ENCODE assay signal across 14 mouse cellular contexts in genomic region chr7:66724954-66725353, GRCm38 (mm10). TPM values are rescaled to one million over a fixed set of nuclear protein-coding genes. Genes with fewer than 3 reads are reported as not detected.
A peak's percentile ranks its signal among the peaks of the same experiment; 100 is the strongest.
DNase-seq lines count a peak whose midpoint lies in the region.
"Had no signal": no experiment of that assay in that cellular context is flagged by ENCODE, and none has a peak within 500 bp of the region (broad histone marks: within the 10 kb centered on the region; RNA-seq: fewer than 3 reads in every experiment).

No protein-coding gene starts in this region.

- DNase-seq in thymus, postnatal 0 days (ENCODE audit: low spot score): peak; percentile 49
- no peak for DNase-seq in thymus, postnatal 4 days
- peak; percentile 37 for DNase-seq in CD4-positive helper T cell, adult 2 months (ENCODE audit: low read depth, low spot score)
- peak; percentile 58 for DNase-seq in T-cell, adult 2 months (ENCODE audit: low spot score)
- DNase-seq in naive thymus-derived CD4-positive, alpha-beta T cell, adult 2 months (ENCODE audit: low read depth): peak; percentile 45
- no peak for DNase-seq in frontal cortex, postnatal 14 days (ENCODE audit: low spot score in 2 of 2)
- DNase-seq in lung, postnatal 25 days (ENCODE audit: low spot score): no peak
- DNase-seq: adrenal gland, postnatal 10 days; cerebellum, adult 11 months; cerebellum, adult 8-10 months; cerebellum, postnatal 14 days; gastrocnemius, postnatal 10 days; heart, adult 18-20 months had no signal

RNA-seq across cellular contexts. Expression of gene Cers3, which starts 18.4 kb away (rescaled TPM):
- 2.3 and 2.7 TPM in 2 replicates for polyA plus RNA-seq in thymus, postnatal 0 days (2015; fragmentation: Nextera tagmentation; extraction: Ambion mirVana)
- polyA plus RNA-seq: erythroblast, embryonic 14.5 days had no signal

RNA-seq across cellular contexts. Expression of gene Lins1, which starts 35.3 kb away (rescaled TPM):
- polyA plus RNA-seq in thymus, postnatal 0 days (2015; fragmentation: Nextera tagmentation; extraction: Ambion mirVana): 10.3 and 11.1 TPM in 2 replicates

RNA-seq across cellular contexts. Expression of gene Asb7, which starts 35.6 kb away (rescaled TPM):
- 9.5 and 9.8 TPM in 2 replicates for polyA plus RNA-seq in thymus, postnatal 0 days (2015; fragmentation: Nextera tagmentation; extraction: Ambion mirVana)

Comparison
In these comparisons a context has a peak if more than half of its experiments do, and no peak if none do; other contexts are left out.
1. DNase-seq: peak in thymus, postnatal 0 days (single experiment), CD4-positive helper T cell, adult 2 months (single experiment), T-cell, adult 2 months (single experiment) and naive thymus-derived CD4-positive, alpha-beta T cell, adult 2 months (single experiment); none in thymus, postnatal 4 days (single experiment), frontal cortex, postnatal 14 days (0 of 2) and lung, postnatal 25 days (single experiment).